Mouse (Mus musculus): ENCODE measurements around the gene Nupl2.

Nupl2 gene

GRCm38 (mm10) chr5:24164789-24165445 is at the start of gene Nupl2:
Gene Nupl2 (plus strand): TSS chr5:24164963.
- peak; percentile 95 for DNase-seq (ENCODE audit: low spot score)

- DNase-seq (ENCODE audit: low spot score), result no peak
Measured at GRCm38 (mm10) chr5:24122221-24122620, 42.5 kb upstream of the Nupl2 start.

DNA sequence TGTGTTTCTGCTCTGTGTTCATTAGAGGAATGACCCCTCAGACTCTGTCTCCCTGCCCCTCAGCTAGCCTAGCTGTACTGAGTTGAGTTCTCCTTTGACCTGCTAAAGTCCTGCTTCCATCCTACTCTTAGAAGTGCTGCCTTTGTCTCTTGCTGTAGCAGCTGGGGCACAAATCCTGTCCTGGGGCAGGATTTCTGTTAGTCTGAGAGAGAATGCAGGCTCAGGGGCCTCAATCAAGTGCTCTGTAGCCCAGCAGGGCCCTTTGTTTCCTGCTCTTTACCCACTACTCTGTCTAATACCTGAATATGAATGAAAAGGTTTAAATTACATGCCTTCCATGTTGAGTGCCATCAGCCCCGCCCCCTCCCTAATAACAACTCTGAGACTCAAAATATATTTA is 40.6 kb upstream of the Nupl2 start:
- no peak for DNase-seq (ENCODE audit: low spot score)

- no peak for DNase-seq (ENCODE audit: low spot score)
Measured at GRCm38 (mm10) chr5:24124579-24125276, 40.0 kb upstream of the Nupl2 start.

DNA sequence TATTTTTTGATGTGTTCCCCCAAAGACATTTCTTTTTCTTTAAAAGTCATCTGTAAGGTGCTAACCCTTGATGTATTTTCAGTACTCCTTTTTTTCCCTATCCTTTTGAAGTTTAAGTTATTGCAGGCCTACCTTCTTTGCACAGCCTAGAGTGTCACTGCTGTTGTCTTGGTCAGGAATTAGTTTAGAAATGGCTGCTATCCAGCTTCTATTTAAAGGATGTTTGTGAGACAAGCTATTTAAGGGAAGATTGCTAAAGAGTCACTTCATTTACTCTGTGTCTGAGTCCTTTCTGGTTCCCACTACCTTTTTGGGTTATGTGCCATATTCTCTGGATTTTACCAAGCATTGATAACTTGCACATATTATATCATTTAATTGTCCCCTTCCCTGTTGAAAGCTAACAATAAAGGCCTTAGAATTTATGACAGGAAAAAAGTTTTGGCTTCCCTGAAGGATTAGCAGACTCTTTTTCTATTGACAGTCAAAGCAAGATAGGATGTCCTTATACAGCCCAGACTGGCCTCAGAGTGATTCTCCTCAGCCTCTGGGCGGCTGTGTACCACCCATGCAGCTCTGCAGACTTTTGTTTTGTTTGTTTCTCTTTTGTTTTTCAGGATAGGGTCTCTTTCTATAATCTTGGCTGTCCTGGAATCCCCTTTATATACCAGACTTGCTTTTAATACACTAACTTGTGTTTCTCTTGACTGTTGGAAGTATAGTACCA is 38.7 kb upstream of the Nupl2 start:
- no peak for DNase-seq (ENCODE audit: low spot score)

DNA sequence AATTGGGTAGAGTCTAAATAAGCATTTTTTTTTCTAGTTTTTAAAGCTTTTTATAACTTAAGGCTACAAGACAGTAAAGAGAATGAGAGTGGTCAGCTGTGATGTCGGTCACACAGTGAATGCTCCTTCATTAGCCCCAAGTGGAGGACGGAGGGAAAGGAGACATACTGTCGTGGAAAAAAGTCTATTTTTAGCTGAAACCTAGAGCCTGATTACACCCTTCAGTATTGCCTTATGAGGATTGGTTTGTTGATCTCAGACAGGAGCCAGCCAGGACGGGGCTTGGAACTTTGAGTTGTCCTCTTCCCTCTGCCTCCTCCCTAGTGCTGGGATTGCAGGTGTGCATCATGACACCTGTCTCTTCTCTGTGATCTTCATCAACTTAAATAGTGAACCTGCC is 37.8 kb upstream of the Nupl2 start:
- no peak for DNase-seq (ENCODE audit: low spot score)

- DNase-seq (ENCODE audit: low spot score), result no peak
Measured at GRCm38 (mm10) chr5:24146964-24147363, 17.8 kb upstream of the Nupl2 start.

DNA sequence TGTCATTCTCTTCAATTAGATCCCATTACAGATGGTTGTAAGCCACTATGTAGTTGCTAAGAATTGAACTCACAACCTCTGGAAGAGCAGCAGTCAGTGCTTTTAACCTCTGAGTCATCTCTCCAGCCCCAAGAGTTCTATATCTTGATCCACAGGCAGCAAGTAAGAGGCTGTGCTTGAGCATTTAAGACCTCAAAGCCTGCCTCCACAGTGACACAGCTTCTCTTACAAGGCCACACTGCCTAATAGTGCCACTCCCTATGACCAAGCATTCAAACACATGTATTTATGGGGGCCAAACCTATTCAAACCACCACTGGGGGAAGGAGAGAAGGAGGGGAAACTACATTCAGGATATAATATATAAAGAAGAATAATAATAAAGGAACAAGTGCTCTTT is 12.6 kb upstream of the Nupl2 start:
- DNase-seq (ENCODE audit: low spot score), result no peak

GRCm38 (mm10) chr5:24156774-24157173 is 8.0 kb upstream of the Nupl2 start:
- no peak for DNase-seq (ENCODE audit: low spot score)

DNA sequence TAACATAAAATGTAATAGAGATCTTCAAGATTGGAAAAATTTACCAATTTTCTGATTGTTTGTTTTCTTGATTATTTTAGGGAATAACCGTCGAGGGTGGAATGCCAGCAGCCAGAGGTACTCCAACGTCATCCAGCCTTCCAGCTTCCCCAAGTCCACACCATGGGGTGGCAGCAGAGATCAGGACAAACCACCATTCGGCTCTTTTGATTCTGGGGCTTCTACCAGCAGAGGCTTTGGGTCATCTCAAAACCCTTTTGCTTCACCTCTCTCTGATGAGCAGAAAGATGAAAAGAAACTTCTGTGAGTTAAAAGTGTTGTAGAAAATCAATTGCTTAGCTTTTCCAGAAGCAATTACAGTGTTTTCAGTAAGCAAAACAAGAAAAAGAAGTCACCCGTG is 2.5 kb downstream of the Nupl2 start:
- DNase-seq (ENCODE audit: low spot score), result peak; percentile 18

DNA sequence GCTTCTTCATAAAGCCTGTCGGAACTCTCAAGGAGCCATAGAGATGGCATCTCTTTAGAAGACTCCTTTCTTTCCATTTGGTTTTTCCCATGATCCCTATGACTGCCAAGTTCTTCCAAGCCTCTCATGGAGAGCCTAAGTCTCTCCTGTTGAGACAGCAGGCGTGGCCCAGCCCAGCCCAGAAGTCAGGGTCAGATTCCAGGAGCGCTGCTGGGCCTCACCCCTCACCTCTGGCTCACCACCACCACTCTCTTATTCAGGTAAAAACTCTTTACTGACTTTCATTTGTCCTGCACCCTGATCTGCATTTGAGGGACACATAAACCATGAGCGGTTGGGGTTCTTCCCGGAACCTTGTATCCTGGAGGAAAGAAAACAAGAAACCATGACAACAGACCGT is 5.1 kb downstream of the Nupl2 start:
- no peak for DNase-seq (ENCODE audit: low spot score)

DNA sequence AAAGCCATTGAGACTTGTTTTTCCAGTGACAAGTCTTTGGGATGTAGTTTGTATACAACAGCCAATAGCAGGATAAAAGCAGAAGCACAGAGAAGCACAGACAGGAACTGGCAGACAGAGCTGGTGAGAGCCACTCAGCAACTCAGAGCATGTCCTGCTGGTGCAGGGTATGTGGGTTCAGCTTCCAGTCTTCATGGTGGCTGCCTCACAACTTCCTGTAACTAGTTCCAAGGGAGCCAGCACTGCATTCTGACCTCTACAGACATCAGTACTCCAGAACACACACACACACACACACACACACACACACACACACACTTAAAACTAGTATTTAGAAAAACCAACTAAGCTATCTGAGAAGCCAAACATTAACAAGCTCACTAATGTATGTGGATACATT is 7.3 kb downstream of the Nupl2 start:
- no peak for DNase-seq (ENCODE audit: low spot score)

- DNase-seq (ENCODE audit: low spot score), result no peak
Measured at GRCm38 (mm10) chr5:24181514-24182295, 16.9 kb downstream of the Nupl2 start.

DNA sequence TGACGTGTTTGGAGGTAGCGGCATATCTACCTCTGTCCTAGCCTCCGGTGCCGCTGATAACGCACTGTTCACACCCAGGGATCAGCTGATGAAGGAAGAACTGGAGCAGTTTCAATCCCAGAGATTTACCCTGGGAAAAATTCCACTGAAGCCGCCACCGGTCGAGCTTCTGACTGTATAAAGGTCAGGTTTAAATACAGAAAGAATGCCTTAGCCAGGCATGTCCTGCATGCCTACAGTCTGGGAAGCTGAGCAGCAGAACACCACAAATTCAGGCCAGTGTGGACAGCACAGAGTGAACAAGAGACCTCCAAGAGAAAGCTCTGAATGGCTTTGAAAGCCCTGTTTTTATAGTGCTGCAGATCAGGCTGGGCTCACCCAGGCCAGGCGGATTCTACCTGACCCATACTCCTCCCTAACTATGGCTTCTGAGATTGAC is 17.6 kb downstream of the Nupl2 start:
- DNase-seq (ENCODE audit: low spot score), result no peak

DNA sequence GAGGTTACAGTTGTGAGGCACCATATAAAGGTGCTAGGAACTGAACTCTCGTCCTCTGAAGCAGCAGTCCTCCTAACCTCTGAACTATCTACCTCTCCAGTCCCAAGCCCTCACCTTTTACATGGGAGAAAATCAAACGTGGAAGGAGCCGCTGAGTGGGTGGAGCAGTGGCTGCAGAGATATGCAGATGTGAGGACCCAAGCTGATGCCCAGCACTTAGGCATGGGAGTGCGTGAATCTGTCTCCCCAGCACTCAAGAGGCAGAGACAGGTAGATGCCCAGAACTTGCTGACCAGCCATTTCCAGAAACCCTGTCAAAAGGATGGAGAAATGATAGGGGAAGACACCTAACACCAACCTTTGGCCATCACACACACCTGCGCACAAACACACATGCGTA is 18.3 kb downstream of the Nupl2 start:
- DNase-seq (ENCODE audit: low spot score), result no peak

DNA sequence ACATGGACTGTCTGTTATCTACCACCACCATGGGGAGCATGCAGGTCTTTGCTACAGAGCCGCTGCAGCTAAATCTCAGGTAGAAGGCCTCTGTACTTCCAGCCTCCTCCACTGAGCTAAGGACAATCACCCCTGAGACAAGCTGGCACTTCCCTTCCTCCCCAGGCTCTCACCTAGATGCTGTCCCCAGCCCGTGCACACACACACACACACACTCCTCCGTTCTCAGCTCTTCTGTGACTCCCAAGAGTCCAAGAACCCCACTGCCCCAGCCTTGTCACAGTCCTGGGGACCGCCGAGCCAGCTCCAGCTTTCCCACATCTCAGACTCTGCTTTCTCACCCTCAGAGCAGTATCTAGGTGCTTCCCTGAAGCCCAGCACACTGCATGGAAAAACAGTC is 19.2 kb downstream of the Nupl2 start:
- no peak for DNase-seq (ENCODE audit: low spot score)

- no peak for DNase-seq (ENCODE audit: low spot score)
Measured at GRCm38 (mm10) chr5:24188476-24188875, 23.7 kb downstream of the Nupl2 start.

DNA sequence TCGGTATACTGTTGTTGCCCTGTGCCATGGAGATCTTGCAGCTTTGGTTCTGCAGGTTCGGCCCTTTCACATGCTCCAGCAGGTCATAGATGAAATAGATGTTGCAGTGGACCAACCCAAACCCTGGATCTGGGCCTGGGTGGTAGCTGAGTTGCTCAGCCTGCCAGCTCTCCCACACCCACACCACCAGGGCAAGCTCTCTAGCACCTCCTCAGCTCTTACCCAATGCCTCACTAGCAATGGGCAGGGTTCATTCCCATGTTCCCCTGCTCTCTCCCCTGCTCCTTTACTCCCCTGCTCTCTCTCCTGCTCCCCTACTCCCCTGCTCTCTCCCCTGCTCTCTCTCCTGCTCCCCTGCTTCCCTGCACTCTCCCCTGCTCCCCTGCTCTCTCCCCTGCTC is 27.1 kb downstream of the Nupl2 start:
- DNase-seq (ENCODE audit: low spot score), result peak; percentile 33

DNA sequence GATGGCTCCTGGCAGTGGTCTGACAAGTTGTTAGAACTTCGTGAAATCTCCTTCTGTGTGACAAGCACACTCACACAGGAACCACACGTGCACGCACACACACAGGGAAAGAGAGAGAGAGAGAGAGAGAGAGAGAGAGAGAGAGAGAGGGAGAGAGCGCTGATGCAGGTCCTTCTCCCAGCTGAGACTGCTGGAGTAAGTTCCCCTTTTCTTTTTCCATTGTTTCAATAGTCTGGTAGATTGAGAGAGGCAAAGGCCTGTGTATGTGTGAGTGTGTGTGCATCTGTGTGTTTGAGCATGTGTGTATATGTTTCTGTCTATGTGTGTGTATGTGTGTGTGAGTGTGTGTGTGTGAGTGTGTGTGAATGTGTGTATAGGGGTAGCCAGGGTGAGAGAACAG is 36.2 kb downstream of the Nupl2 start:
- no peak for DNase-seq (ENCODE audit: low spot score)

GRCm38 (mm10) chr5:24202492-24202891 is 37.7 kb downstream of the Nupl2 start:
- DNase-seq (ENCODE audit: low spot score), result no peak

- DNase-seq (ENCODE audit: low spot score), result no peak
Measured at GRCm38 (mm10) chr5:24203266-24203665, 38.5 kb downstream of the Nupl2 start.

DNA sequence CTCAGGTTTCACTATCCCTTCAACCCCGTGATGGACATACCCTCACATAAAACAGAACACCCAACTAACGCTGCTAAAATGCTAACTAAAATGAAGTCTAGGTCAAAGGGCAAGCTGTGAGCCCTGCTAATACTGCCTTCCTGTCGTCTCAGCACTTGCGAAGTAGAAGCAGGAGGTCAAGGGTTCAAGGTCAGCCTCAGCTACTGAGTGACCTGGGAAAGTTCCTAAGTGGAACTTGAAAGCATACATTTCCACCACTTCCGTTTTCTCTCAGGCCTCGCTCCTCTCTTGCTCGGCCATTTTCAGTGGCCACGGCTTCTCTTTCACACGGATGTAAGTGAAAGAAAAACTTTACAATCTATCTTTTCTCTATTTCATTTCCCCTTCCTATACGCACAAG is 43.2 kb downstream of the Nupl2 start:
- no peak for DNase-seq (ENCODE audit: low spot score)
